Mouse (Mus musculus) hindbrain, postnatal 0 days (tissue): ENCODE results near the gene Sult2b1. TPM values are rescaled to one million over a fixed set of nuclear protein-coding genes. Genes with fewer than 3 reads are reported as not detected.

Experiments used
- ATAC-seq: fragments of 200-750 bp; cut with Nextera tagmentation; 2 replicates; pipeline ENCODE4 v1.8.0; 2017; ENCODE audit warnings: mild to moderate bottlenecking, moderate TSS enrichment, moderate library complexity
- DNase-seq: peaks from one replicate; pipeline ENCODE4 v3.0.0-alpha.2; 2015; ENCODE audit warnings: low spot score
- H3K27ac ChIP-seq: fragments of 300-500 bp; sonication (generic); 2 replicates; pipeline ENCODE4 v1.5.1; 2014; ENCODE audit warnings: mild to moderate bottlenecking
- H3K27me3 ChIP-seq: fragments of 300-500 bp; sonication (generic); 2 replicates; pipeline ENCODE4 v1.6.1; 2014; ENCODE audit warnings: low read length, mixed read lengths; ENCODE audit not compliant: insufficient read depth
- H3K36me3 ChIP-seq: fragments of 300-500 bp; sonication (generic); 2 replicates; pipeline ENCODE4 v1.6.1; 2014; ENCODE audit warnings: low read length, mixed read lengths; ENCODE audit not compliant: insufficient read depth
- H3K4me1 ChIP-seq: fragments of 300-500 bp; sonication (generic); 2 replicates; pipeline ENCODE4 v1.6.1; 2014; ENCODE audit warnings: antibody characterized with exemption, low read length, mixed read lengths; ENCODE audit not compliant: insufficient read depth
- H3K4me2 ChIP-seq: fragments of 300-500 bp; sonication (generic); 2 replicates; pipeline ENCODE4 v1.6.1; 2014; ENCODE audit warnings: low read depth, mild to moderate bottlenecking, low read length, moderate library complexity, mixed read lengths
- H3K4me3 ChIP-seq: fragments of 300-500 bp; sonication (generic); 2 replicates; pipeline ENCODE4 v1.5.1; 2014; ENCODE audit warnings: low read length
- H3K9ac ChIP-seq: fragments of 300-500 bp; sonication (generic); replicated peaks from 2 replicates; pipeline ENCODE4 v1.6.1; 2014; ENCODE audit warnings: mild to moderate bottlenecking, low read length, moderate library complexity, mixed read lengths
- H3K9me3 ChIP-seq: fragments of 300-500 bp; sonication (generic); 2 replicates; pipeline ENCODE4 v1.6.1; 2016; ENCODE audit warnings: low read length, mixed read lengths
- CTCF ChIP-seq: IDR thresholded peaks from 2 replicates; pipeline ENCODE4 v1.5.1; 2016; ENCODE audit warnings: antibody characterized with exemption, control low read depth, low read depth
- WGBS: fragments of 180-500 bp; shearing (Covaris S2); extraction: QIAGEN DNeasy Blood & Tissue Kit; methylation state at CpG from one replicate; pipeline ENCODE4 v1.1.7; 2014; 5-methylcytosine and 5-hydroxymethylcytosine counted together
- polyA plus RNA-seq: library from polyadenylated mRNA; unstranded; fragments of >200 nt; fragmentation: Nextera tagmentation; extraction: Ambion mirVana; gene quantifications from 2 replicates; pipeline ENCODE4 v1.2.1, GENCODE M21; 2015
- total RNA-seq: library from RNA; depleted of rRNA; stranded (reverse); fragments of >200 nt; gene quantifications from 2 replicates; pipeline ENCODE4 v1.2.3, GENCODE M21; 2014

The Sult2b1 gene
- total and polyA plus RNA-seq, 2 experiments from 2014 or later, result 4.7 to 5.7 TPM

DNA sequence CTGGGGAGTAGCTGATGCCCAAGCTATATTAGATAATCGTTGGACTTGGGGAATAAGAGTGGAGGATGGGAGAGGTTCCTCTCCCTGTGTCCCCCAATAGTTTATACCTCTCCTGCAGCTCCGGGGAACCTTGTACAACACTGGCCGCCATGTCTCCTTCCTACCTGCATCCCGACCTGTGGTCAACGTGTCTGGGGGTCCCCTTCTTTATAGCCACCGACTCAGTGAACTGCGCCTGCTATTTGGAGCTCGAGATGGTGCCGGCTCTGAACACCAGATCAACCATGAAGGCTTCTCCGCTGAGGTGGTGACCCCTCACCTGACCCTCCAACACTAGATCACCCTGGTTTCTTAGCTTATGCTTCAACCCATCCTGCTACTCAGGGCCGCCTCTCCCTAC lies 82.2 kb downstream of the Sult2b1 start:
- H3K36me3 ChIP-seq, result no peaks in the 10 kb centered on the region
- no peak overlapping the region for H3K4me3 ChIP-seq
- ATAC-seq, result no peak
- H3K4me2 ChIP-seq, result no peak overlapping the region
- no peak for TF ChIP-seq CTCF
- no peak for DNase-seq
- H3K27me3 ChIP-seq, result no peaks in the 10 kb centered on the region
- 92% methylated on average over 11 of the region's 11 CpGs for WGBS
- no peak overlapping the region for H3K9ac ChIP-seq
- H3K4me1 ChIP-seq, result peaks cover 27% of the 10 kb centered on the region
- H3K9me3 ChIP-seq, result no peaks in the 10 kb centered on the region
- H3K27ac ChIP-seq, result no peak overlapping the region

GRCm38 (mm10) chr7:45701607-45702006 lies 82.9 kb downstream of the Sult2b1 start:
- DNase-seq (no peak), ATAC-seq (no peak)
- H3K4me1 ChIP-seq, result peaks cover 24% of the 10 kb centered on the region
- 84% methylated on average over 11 of the region's 11 CpGs for WGBS
- no peaks in the 10 kb centered on the region for H3K36me3 ChIP-seq
- H3K27ac ChIP-seq, result no peak overlapping the region
- H3K9ac ChIP-seq, result peak overlapping the region; percentile 45; the same call in 1 of the 2 replicates
- no peak for TF ChIP-seq CTCF
- no peaks in the 10 kb centered on the region for H3K27me3 ChIP-seq
- H3K4me3 ChIP-seq, result no peak overlapping the region
- H3K9me3 ChIP-seq, result no peaks in the 10 kb centered on the region
- H3K4me2 ChIP-seq, result peak overlapping the region; percentile 91; the same call in 1 of the 2 replicates

DNA sequence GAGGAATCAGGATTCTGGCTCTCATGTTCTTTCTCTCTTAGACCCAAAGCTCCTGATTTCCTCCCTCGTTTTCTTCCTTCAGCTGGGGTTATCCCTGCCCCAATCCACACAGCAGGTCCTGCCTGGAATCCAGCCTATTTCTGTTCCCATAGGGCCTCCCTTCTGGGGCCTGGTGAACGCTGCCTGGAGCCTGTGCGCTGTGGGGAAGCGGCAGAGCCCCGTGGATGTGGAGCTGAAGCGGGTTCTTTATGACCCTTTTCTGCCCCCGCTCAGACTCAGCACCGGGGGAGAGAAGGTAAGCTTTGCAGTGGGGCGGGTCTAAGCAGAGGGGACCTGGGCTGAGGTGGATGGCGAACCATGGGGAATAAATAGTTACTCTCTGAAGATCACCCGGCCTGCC lies 83.4 kb downstream of the Sult2b1 start:
- Histone ChIP-seq H3K4me1 (peaks cover 24% of the 10 kb centered on the region), H3K36me3 (no peaks in the 10 kb centered on the region), H3K4me2 (peak overlapping the region; percentile 91), H3K27me3 (no peaks in the 10 kb centered on the region), H3K9ac (peak overlapping the region; percentile 45), H3K4me3 (peak overlapping the region; percentile 50), H3K9me3 (no peaks in the 10 kb centered on the region), H3K27ac (peak overlapping the region; percentile 90; the same call in 1 of the 2 replicates)
- no peak for DNase-seq
- WGBS, result 30% methylated on average over 11 of the region's 11 CpGs
- no peak for ATAC-seq
- no peak for TF ChIP-seq CTCF

DNA sequence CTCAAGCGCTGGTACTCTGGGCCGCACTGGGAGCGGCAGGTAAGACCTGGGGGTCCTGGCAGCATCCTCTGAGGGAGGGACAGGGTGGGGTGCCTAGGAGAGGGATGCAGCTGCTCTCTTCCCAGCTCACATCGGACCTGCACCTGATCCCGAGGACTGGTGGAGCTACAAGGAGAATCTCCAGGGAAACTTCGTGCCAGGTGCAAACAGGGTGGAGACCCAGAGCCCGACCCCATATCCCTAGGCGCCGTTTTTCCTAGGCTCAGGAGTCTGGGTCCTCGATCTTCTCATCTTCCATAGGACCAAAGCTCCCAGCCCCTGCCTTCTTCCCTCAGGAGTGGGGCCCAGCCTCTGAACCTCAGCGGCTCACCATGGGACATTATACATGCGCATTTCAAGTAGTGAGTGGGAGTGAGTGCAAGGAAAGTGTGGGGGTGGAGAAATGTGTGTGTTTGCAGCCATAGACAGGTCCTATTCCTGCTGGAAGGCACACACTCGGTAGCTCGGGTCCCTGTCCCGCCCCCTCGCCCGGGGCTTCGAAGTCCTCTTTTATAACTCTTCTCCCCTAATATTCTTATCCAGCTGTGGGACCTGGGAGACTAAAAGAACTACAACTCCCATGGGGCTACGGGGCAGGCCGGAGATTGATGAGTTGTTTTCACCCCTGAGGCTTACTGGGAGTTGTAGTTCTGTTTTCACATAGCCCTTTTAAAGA lies 84.0 kb downstream of the Sult2b1 start:
- H3K27me3 ChIP-seq, result no peaks in the 10 kb centered on the region
- H3K9ac ChIP-seq, result peak overlapping the region; percentile 71
- TF ChIP-seq CTCF, result no peak
- H3K4me2 ChIP-seq, result peak overlapping the region; percentile 91
- DNase-seq (peak; percentile 88), ATAC-seq (no peak)
- H3K4me3 ChIP-seq, result peak overlapping the region; percentile 50
- WGBS, result 2% methylated on average over 20 of the region's 20 CpGs
- H3K4me1 ChIP-seq, result peaks cover 22% of the 10 kb centered on the region
- H3K9me3 ChIP-seq, result no peaks in the 10 kb centered on the region
- H3K27ac ChIP-seq, result peak overlapping the region; percentile 90
- no peaks in the 10 kb centered on the region for H3K36me3 ChIP-seq

DNA sequence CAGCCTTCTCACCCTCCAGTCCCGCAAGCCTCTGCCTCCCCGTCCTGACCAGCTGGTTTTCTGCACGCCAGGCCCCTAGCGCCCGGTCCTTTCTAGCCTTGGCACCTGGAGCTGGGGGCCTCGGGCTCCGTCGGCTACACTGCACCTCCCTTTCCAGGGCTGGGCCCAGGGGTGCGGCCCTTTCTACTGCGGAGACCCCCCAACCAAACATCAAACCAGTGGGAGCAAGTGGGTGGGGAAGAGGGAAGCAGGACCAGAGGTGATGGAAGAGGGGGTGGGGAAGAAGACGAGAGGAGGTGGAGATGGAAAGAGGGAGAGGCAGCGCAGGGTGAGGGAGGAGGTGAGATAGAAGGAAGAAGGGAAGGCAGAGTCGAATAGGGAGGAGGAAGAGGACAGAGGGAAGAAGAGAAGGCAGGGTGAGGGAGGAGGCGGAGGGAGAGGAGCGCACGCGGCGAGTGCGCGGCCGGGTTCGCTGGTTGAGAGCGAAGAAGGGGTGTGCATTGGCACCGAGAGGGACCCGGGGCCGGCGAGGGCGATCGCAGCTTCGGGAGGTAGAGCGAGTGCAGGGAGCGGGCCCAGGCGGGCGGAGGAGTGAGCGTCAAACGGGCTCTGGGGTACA lies 84.8 kb downstream of the Sult2b1 start, which contains the start of gene Car11:
Gene Car11, plus strand, starts transcription at position 321 of the 619 bp plus-strand sequence.
- Histone ChIP-seq H3K27me3 (no peaks in the 10 kb centered on the region), H3K4me1 (peaks cover 20% of the 10 kb centered on the region), H3K4me3 (peak within 1 kb of the TSS; percentile 50), H3K9me3 (no peaks in the 10 kb centered on the region), H3K4me2 (peak within 1 kb of the TSS; percentile 91), H3K36me3 (no peaks in the 10 kb centered on the region), H3K9ac (peak within 1 kb of the TSS; percentile 71), H3K27ac (peak within 1 kb of the TSS; percentile 90)
- 1% methylated on average over 35 of the region's 36 CpGs for WGBS
- no peak for TF ChIP-seq CTCF
- ATAC-seq (no peak), DNase-seq (peak; percentile 54)

- ATAC-seq (no peak), DNase-seq (no peak)
- Histone ChIP-seq H3K27ac (no peak overlapping the region), H3K4me2 (no peak overlapping the region), H3K4me1 (peaks cover 10% of the 10 kb centered on the region), H3K4me3 (no peak overlapping the region), H3K36me3 (no peaks in the 10 kb centered on the region), H3K27me3 (no peaks in the 10 kb centered on the region), H3K9me3 (no peaks in the 10 kb centered on the region), H3K9ac (no peak overlapping the region)
- TF ChIP-seq CTCF, result no peak
- WGBS, result 89% methylated on average over 5 of the region's 7 CpGs
Measured at GRCm38 (mm10) chr7:45697894-45698293, 86.6 kb downstream of the Sult2b1 start.

GRCm38 (mm10) chr7:45695098-45695497 lies 89.4 kb downstream of the Sult2b1 start:
- TF ChIP-seq CTCF, result no peak
- DNase-seq (no peak), ATAC-seq (no peak)
- H3K27me3 ChIP-seq, result no peaks in the 10 kb centered on the region
- no peaks in the 10 kb centered on the region for H3K36me3 ChIP-seq
- H3K9ac ChIP-seq, result no peak overlapping the region
- no peak overlapping the region for H3K4me2 ChIP-seq
- H3K4me3 ChIP-seq, result no peak overlapping the region
- no peaks in the 10 kb centered on the region for H3K9me3 ChIP-seq
- 11% methylated on average over 6 of the region's 6 CpGs for WGBS
- H3K27ac ChIP-seq, result no peak overlapping the region
- H3K4me1 ChIP-seq, result peaks cover 2% of the 10 kb centered on the region; the same call in 1 of the 2 replicates
